Mouse (Mus musculus): ENCODE data around the gene Zp1. TPM values are rescaled to one million over a fixed set of nuclear protein-coding genes. Genes with fewer than 3 reads are reported as not detected.

Gene Zp1
- polyA plus RNA-seq, 1 experiment from 2014 or later, result not detected

- Histone ChIP-seq H3K9ac (ENCODE audit: low read depth, low read length) (no peak overlapping the region), H3K27me3 (ENCODE audit: control insufficient read depth, insufficient read depth, low read length) (no peaks in the 10 kb centered on the region), H3K36me3 (ENCODE audit: control insufficient read depth, insufficient read depth, low read length) (no peaks in the 10 kb centered on the region), H3K4me2 (no peak overlapping the region), H3K4me1 (ENCODE audit: control insufficient read depth, insufficient read depth, low read length) (peaks cover 15% of the 10 kb centered on the region), H3K9me3 (replicated peaks; ENCODE audit: control insufficient read depth, low read length) (no peaks in the 10 kb centered on the region), H3K4me3 (ENCODE audit: low read depth, low read length) (no peak overlapping the region), H3K27ac (ENCODE audit: low read depth, low read length) (peak overlapping the region; percentile 50)
- WGBS (ENCODE audit: insufficient replicate concordance), result 67% methylated on average over 2 of the region's 2 CpGs
- ATAC-seq (replicated peaks; ENCODE audit: insufficient number of reproducible peaks, low FRiP score, low TSS enrichment), result no peak
These were observed 5.6 kb downstream of the Zp1 start for GRCm38 (mm10) chr19:10914870-10915269.

- no peak for ATAC-seq (replicated peaks; ENCODE audit: insufficient number of reproducible peaks, low FRiP score, low TSS enrichment)
These were observed 6.1 kb downstream of the Zp1 start for GRCm38 (mm10) chr19:10914291-10914690.

GRCm38 (mm10) chr19:10909087-10909721 is 11.2 kb downstream of the Zp1 start:
- WGBS (ENCODE audit: insufficient replicate concordance), result 53% methylated on average over 6 of the region's 6 CpGs
- Histone ChIP-seq H3K27ac (ENCODE audit: low read depth, low read length) (peak overlapping the region; percentile 78), H3K9ac (ENCODE audit: low read depth, low read length) (peak overlapping the region; percentile 39; the same call in 1 of the 2 replicates), H3K36me3 (ENCODE audit: control insufficient read depth, insufficient read depth, low read length) (0 out of 2 replicates have a peak, but pooled peaks cover 3% of the 10 kb centered on the region), H3K9me3 (replicated peaks; ENCODE audit: control insufficient read depth, low read length) (no peaks in the 10 kb centered on the region), H3K27me3 (ENCODE audit: control insufficient read depth, insufficient read depth, low read length) (no peaks in the 10 kb centered on the region), H3K4me1 (ENCODE audit: control insufficient read depth, insufficient read depth, low read length) (peaks cover 35% of the 10 kb centered on the region), H3K4me2 (no peak overlapping the region; the same call in 1 of the 2 replicates), H3K4me3 (ENCODE audit: low read depth, low read length) (no peak overlapping the region)
- no peak for ATAC-seq (replicated peaks; ENCODE audit: insufficient number of reproducible peaks, low FRiP score, low TSS enrichment)

More at GRCm38 (mm10) chr19:10914291-10914690, 6.1 kb downstream of the Zp1 start:
- Histone ChIP-seq H3K9me3 (replicated peaks; ENCODE audit: control insufficient read depth, low read length) (no peaks in the 10 kb centered on the region), H3K9ac (ENCODE audit: low read depth, low read length) (0 out of 2 replicates have a peak overlapping the region, but pooled peaks have one; percentile 24), H3K27ac (ENCODE audit: low read depth, low read length) (peak overlapping the region; percentile 50), H3K27me3 (ENCODE audit: control insufficient read depth, insufficient read depth, low read length) (no peaks in the 10 kb centered on the region), H3K4me2 (peak overlapping the region; percentile 8; the same call in 1 of the 2 replicates), H3K4me1 (ENCODE audit: control insufficient read depth, insufficient read depth, low read length) (peaks cover 20% of the 10 kb centered on the region), H3K4me3 (ENCODE audit: low read depth, low read length) (no peak overlapping the region), H3K36me3 (ENCODE audit: control insufficient read depth, insufficient read depth, low read length) (no peaks in the 10 kb centered on the region)
- WGBS (ENCODE audit: insufficient replicate concordance), result 39% methylated on average over 7 of the region's 7 CpGs

GRCm38 (mm10) chr19:10907891-10908290 is 12.5 kb downstream of the Zp1 start:
- no peak for ATAC-seq (replicated peaks; ENCODE audit: insufficient number of reproducible peaks, low FRiP score, low TSS enrichment)
- H3K4me1 ChIP-seq (ENCODE audit: control insufficient read depth, insufficient read depth, low read length), result peaks cover 33% of the 10 kb centered on the region
- H3K27me3 ChIP-seq (ENCODE audit: control insufficient read depth, insufficient read depth, low read length), result no peaks in the 10 kb centered on the region
- 48% methylated on average over 3 of the region's 3 CpGs for WGBS (ENCODE audit: insufficient replicate concordance)
- H3K4me2 ChIP-seq, result no peak overlapping the region
- H3K9me3 ChIP-seq (replicated peaks; ENCODE audit: control insufficient read depth, low read length), result no peaks in the 10 kb centered on the region
- 0 out of 2 replicates have a peak overlapping the region, but pooled peaks have one; percentile 24 for H3K9ac ChIP-seq (ENCODE audit: low read depth, low read length)
- H3K4me3 ChIP-seq (ENCODE audit: low read depth, low read length), result no peak overlapping the region
- peaks cover 11% of the 10 kb centered on the region for H3K36me3 ChIP-seq (ENCODE audit: control insufficient read depth, insufficient read depth, low read length)
- H3K27ac ChIP-seq (ENCODE audit: low read depth, low read length), result no peak overlapping the region

- ATAC-seq (replicated peaks; ENCODE audit: insufficient number of reproducible peaks, low FRiP score, low TSS enrichment), result no peak
These were observed 14.8 kb downstream of the Zp1 start for GRCm38 (mm10) chr19:10905728-10906000.

GRCm38 (mm10) chr19:10904927-10905727 is 15.3 kb downstream of the Zp1 start:
- H3K4me1 ChIP-seq (ENCODE audit: control insufficient read depth, insufficient read depth, low read length), result peaks cover 33% of the 10 kb centered on the region
- H3K36me3 ChIP-seq (ENCODE audit: control insufficient read depth, insufficient read depth, low read length), result peaks cover 34% of the 10 kb centered on the region
- H3K9ac ChIP-seq (ENCODE audit: low read depth, low read length), result peak overlapping the region; percentile 56; the same call in 1 of the 2 replicates

More at GRCm38 (mm10) chr19:10905728-10906000, 14.8 kb downstream of the Zp1 start:
- Histone ChIP-seq H3K4me3 (ENCODE audit: low read depth, low read length) (no peak overlapping the region), H3K4me1 (ENCODE audit: control insufficient read depth, insufficient read depth, low read length) (peaks cover 33% of the 10 kb centered on the region), H3K9me3 (replicated peaks; ENCODE audit: control insufficient read depth, low read length) (no peaks in the 10 kb centered on the region), H3K9ac (ENCODE audit: low read depth, low read length) (peak overlapping the region; percentile 56), H3K4me2 (peak overlapping the region; percentile 19; the same call in 1 of the 2 replicates), H3K27me3 (ENCODE audit: control insufficient read depth, insufficient read depth, low read length) (no peaks in the 10 kb centered on the region), H3K36me3 (ENCODE audit: control insufficient read depth, insufficient read depth, low read length) (peaks cover 29% of the 10 kb centered on the region), H3K27ac (ENCODE audit: low read depth, low read length) (peak overlapping the region; percentile 84)
- WGBS (ENCODE audit: insufficient replicate concordance), result 45% methylated on average over 5 of the region's 5 CpGs

GRCm38 (mm10) chr19:10904512-10904911 is 15.9 kb downstream of the Zp1 start:
- no peaks in the 10 kb centered on the region for H3K27me3 ChIP-seq (ENCODE audit: control insufficient read depth, insufficient read depth, low read length)
- no peak overlapping the region for H3K9ac ChIP-seq (ENCODE audit: low read depth, low read length)
- no peak overlapping the region for H3K4me2 ChIP-seq
- H3K9me3 ChIP-seq (replicated peaks; ENCODE audit: control insufficient read depth, low read length), result no peaks in the 10 kb centered on the region
- H3K4me1 ChIP-seq (ENCODE audit: control insufficient read depth, insufficient read depth, low read length), result peaks cover 30% of the 10 kb centered on the region
- H3K4me3 ChIP-seq (ENCODE audit: low read depth, low read length), result no peak overlapping the region
- ATAC-seq (replicated peaks; ENCODE audit: insufficient number of reproducible peaks, low FRiP score, low TSS enrichment), result no peak
- H3K36me3 ChIP-seq (ENCODE audit: control insufficient read depth, insufficient read depth, low read length), result peaks cover 38% of the 10 kb centered on the region
- H3K27ac ChIP-seq (ENCODE audit: low read depth, low read length), result peak overlapping the region; percentile 84; the same call in 1 of the 2 replicates
- WGBS (ENCODE audit: insufficient replicate concordance), result 81% methylated on average over 5 of the region's 5 CpGs

More at GRCm38 (mm10) chr19:10904927-10905727, 15.3 kb downstream of the Zp1 start:
- Histone ChIP-seq H3K9me3 (replicated peaks; ENCODE audit: control insufficient read depth, low read length) (no peaks in the 10 kb centered on the region), H3K4me3 (ENCODE audit: low read depth, low read length) (no peak overlapping the region), H3K4me2 (peak overlapping the region; percentile 19; the same call in 1 of the 2 replicates), H3K27ac (ENCODE audit: low read depth, low read length) (peak overlapping the region; percentile 84), H3K27me3 (ENCODE audit: control insufficient read depth, insufficient read depth, low read length) (no peaks in the 10 kb centered on the region)
- WGBS (ENCODE audit: insufficient replicate concordance), result 27% methylated on average over 7 of the region's 7 CpGs
- ATAC-seq (replicated peaks; ENCODE audit: insufficient number of reproducible peaks, low FRiP score, low TSS enrichment), result no peak; the same call in 1 of the 2 replicates

GRCm38 (mm10) chr19:10901046-10901445 is 19.4 kb downstream of the Zp1 start:
- Histone ChIP-seq H3K9me3 (replicated peaks; ENCODE audit: control insufficient read depth, low read length) (no peaks in the 10 kb centered on the region), H3K36me3 (ENCODE audit: control insufficient read depth, insufficient read depth, low read length) (peaks cover 52% of the 10 kb centered on the region), H3K4me1 (ENCODE audit: control insufficient read depth, insufficient read depth, low read length) (peaks cover 16% of the 10 kb centered on the region), H3K4me3 (ENCODE audit: low read depth, low read length) (no peak overlapping the region), H3K4me2 (no peak overlapping the region), H3K27me3 (ENCODE audit: control insufficient read depth, insufficient read depth, low read length) (no peaks in the 10 kb centered on the region), H3K9ac (ENCODE audit: low read depth, low read length) (no peak overlapping the region), H3K27ac (ENCODE audit: low read depth, low read length) (no peak overlapping the region)
- ATAC-seq (replicated peaks; ENCODE audit: insufficient number of reproducible peaks, low FRiP score, low TSS enrichment), result no peak
- WGBS (ENCODE audit: insufficient replicate concordance), result 89% methylated on average over 5 of the region's 5 CpGs
